Mouse (Mus musculus): Measurements from ENCODE around the gene Mapk11. TPM values are rescaled to one million over a fixed set of nuclear protein-coding genes. Genes with fewer than 3 reads are reported as not detected.

Gene Mapk11
- total RNA-seq (2023), result 10 to 100 TPM; 20.9 to 25.3 TPM

DNA sequence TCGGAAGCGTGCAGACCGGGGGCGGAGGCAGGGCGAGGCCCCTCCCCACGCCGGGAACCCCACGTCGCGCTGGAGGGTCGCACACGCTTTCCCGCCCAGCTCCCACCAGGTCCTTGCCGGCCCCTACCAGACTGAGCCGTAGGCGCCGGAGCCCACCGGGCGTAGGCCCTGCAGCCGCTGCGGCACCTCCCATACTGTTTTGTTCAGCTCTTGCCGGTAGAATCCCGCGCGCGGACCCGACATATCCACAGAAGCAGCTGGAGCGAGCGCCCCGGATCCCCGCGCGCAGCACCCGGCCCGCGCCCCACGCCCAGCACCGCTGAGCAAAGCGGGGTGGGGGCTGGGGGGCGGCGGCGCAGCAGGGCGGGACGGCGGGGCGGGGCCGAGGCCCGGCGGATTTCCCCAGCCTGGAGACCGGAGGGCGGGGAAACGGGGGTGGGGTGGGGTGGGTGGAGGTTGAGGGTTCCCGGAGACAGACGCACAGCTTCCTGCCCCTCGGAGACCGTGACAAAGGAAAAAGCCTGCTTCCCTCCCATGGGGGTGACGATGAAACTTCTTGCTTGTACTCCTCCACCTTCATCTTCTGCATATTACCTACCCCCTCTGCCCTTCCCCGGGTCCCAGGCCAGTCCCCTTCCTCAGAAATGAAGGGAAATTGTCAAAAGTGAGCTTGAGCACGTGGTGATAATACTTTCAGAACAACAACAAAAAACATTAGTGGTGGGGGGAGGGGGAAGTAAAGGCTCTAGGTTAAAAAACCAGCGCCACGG lies at the start of gene Mapk11:
TSS of gene Mapk11 (minus strand) at position 358 of the 770 bp plus-strand sequence.

GRCm38 (mm10) chr15:89196313-89196706 lies 46.9 kb upstream of the Mapk11 start, which contains the start of gene Dennd6b:
Gene Dennd6b, minus strand, starts transcription at chr15:89196496.

GRCm38 (mm10) chr15:89180571-89181229 lies 31.3 kb upstream of the Mapk11 start, which contains the start of gene Plxnb2:
Gene Plxnb2, minus strand, starts transcription at chr15:89180788.

DNA sequence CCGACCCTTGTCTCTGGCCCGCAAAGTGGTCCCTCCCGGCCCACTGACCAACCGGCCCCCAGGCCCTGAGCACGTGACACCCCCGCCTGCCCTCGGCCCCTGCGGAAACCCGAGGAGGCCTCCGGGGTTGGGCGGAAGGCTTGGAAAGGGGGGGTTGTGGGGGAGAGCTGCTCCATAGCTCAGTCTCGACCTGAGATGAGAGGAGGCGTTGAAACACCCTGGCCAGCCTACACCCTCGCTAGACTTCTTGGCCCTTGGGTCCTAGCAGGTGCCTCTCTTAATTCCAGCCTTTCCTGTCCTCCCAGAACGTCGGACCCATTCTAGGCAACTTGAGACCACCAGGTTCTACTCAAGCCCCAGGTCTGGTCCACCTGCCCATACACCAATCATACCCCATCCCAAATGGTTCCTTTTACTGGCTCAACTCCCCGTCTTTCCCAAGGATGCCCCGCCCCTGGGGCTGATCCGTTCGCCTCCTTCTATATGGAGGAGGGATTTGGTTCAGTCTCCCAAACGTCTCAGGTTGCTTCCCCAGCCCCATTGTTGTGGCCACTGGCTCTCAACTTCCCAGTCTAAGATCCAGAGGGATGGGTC lies 8.7 kb downstream of the Mapk11 start, which contains the start of gene Mapk12:
TSS of gene Mapk12 (minus strand) at position 45 of the 594 bp plus-strand sequence.

GRCm38 (mm10) chr15:89128382-89129350 lies 20.8 kb downstream of the Mapk11 start, which contains the start of gene Hdac10:
Gene Hdac10, minus strand, starts transcription at chr15:89128700.

GRCm38 (mm10) chr15:89122649-89123366 lies 26.6 kb downstream of the Mapk11 start, which contains the start of gene Tubgcp6:
Gene Tubgcp6, minus strand, starts transcription at chr15:89123112.

Other genes starting within 250 kb of the Mapk11 start
- gene Ttll8, start 195.2 kb downstream of the Mapk11 start, total RNA-seq (2023), result not detected
- not detected for gene Mlc1, start 170.6 kb downstream of the Mapk11 start, total RNA-seq (2023)
- not detected for gene Mov10l1, start 166.7 kb downstream of the Mapk11 start, total RNA-seq (2023)
- not detected for gene Panx2, start 89.9 kb downstream of the Mapk11 start, total RNA-seq (2023)
- gene Trabd, start 74.5 kb downstream of the Mapk11 start, total RNA-seq (2023), result 10 to 100 TPM; 49.9 to 50.7 TPM
- gene Selenoo, start 60.5 kb downstream of the Mapk11 start, total RNA-seq (2023), result 10 to 100 TPM; 25.4 to 26.9 TPM
- 10 to 100 TPM; 39.6 to 44.1 TPM for gene Tubgcp6, start 26.5 kb downstream of the Mapk11 start, total RNA-seq (2023)
- gene Hdac10, start 20.9 kb downstream of the Mapk11 start, total RNA-seq (2023), result 10 to 100 TPM; 23.1 to 23.6 TPM
- 1 to 10 TPM; 1.9 to 2.6 TPM for gene Mapk12, start 8.9 kb downstream of the Mapk11 start, total RNA-seq (2023)
- gene Plxnb2, start 31.2 kb upstream of the Mapk11 start, total RNA-seq (2023), result 1 to 10 TPM; 1.5 to 2.3 TPM
- gene Dennd6b, start 46.9 kb upstream of the Mapk11 start, total RNA-seq (2023), result 10 to 100 TPM; 21.4 to 24.4 TPM
- 10 to 100 TPM; 41.2 to 45.4 TPM for gene Ppp6r2, start 61.9 kb upstream of the Mapk11 start, total RNA-seq (2023)
- 100 to 1,000 TPM; 419 to 453 TPM for gene Sbf1, start 165.7 kb upstream of the Mapk11 start, total RNA-seq (2023)
- not detected for gene Adm2, start 173.1 kb upstream of the Mapk11 start, total RNA-seq (2023)
- not detected for gene Miox, start 184.8 kb upstream of the Mapk11 start, total RNA-seq (2023)
- gene Lmf2, start 206.0 kb upstream of the Mapk11 start, total RNA-seq (2023), result 10 to 100 TPM; 39.9 to 50.1 TPM
- 100 to 1,000 TPM; 111 to 131 TPM for gene Ncaph2, start 206.1 kb upstream of the Mapk11 start, total RNA-seq (2023)
- 10 to 100 TPM; 23.7 to 25.2 TPM for gene Sco2, start 224.2 kb upstream of the Mapk11 start, total RNA-seq (2023)
- gene Tymp, start 227.4 kb upstream of the Mapk11 start, total RNA-seq (2023), result under 1 TPM; 0.65 to 0.76 TPM
- gene Odf3b, start 229.7 kb upstream of the Mapk11 start, total RNA-seq (2023), result not detected
- gene Klhdc7b, start 235.3 kb upstream of the Mapk11 start, total RNA-seq (2023), result under 1 TPM; 0.20 to 0.30 TPM

All from T-cell, adult 66 days (primary cell).